20 mouse cellular contexts compared by ENCODE assay signal in genomic region chr8:120429116-120429515, GRCm38 (mm10).
"Had no signal": no experiment of that assay in that cellular context is flagged by ENCODE, and none has a peak within 500 bp of the region (broad histone marks: within the 10 kb centered on the region; RNA-seq: fewer than 3 reads in every experiment).

No protein-coding gene starts in this region.

- DNase-seq: kidney, adult 8-10 months; kidney, postnatal 10 days; kidney, postnatal 36 days; layer of hippocampus, postnatal 36 days; liver, postnatal 0 days; lung, embryonic 14.5 days; midbrain, embryonic 14.5 days; right cerebral cortex, adult 18-20 months; right cerebral cortex, postnatal 14 days; right cerebral cortex, postnatal 4 days; thymus, postnatal 25 days had no signal

- H3K9me3 ChIP-seq: kidney, embryonic 15.5 days; limb, embryonic 12.5 days; limb, embryonic 15.5 days had no signal

- H3K27me3 ChIP-seq: kidney, embryonic 15.5 days; limb, embryonic 12.5 days; limb, embryonic 15.5 days had no signal

- H3K4me3 ChIP-seq: kidney, embryonic 15.5 days; left cerebral cortex, adult 2 months; limb, embryonic 12.5 days; limb, embryonic 15.5 days had no signal

- ATAC-seq: liver, postnatal 0 days; lung, postnatal 0 days had no signal

- H3K36me3 ChIP-seq: kidney, embryonic 15.5 days; limb, embryonic 15.5 days had no signal

- H3K9ac ChIP-seq: kidney, embryonic 15.5 days; limb, embryonic 12.5 days; limb, embryonic 15.5 days; liver, embryonic 14.5 days; liver, postnatal 0 days; lung, embryonic 14.5 days had no signal

- H3K27ac ChIP-seq: kidney, embryonic 15.5 days; left cerebral cortex, adult 2 months; limb, embryonic 12.5 days; limb, embryonic 15.5 days; liver, embryonic 14.5 days; macrophage; stomach, postnatal 0 days had no signal

- H3K4me2 ChIP-seq: kidney, embryonic 15.5 days; limb, embryonic 12.5 days; limb, embryonic 15.5 days; liver, embryonic 11.5 days; lung, embryonic 14.5 days had no signal
